Mouse (Mus musculus) left cerebral cortex, postnatal 10 days (tissue): ENCODE measurements around the gene Bcs1l. TPM values are rescaled to one million over a fixed set of nuclear protein-coding genes. Genes with fewer than 3 reads are reported as not detected.

Experiments used
- microRNA-seq: library from miRNA; unstranded; fragments of <30 nt; microRNA quantifications from one replicate; pipeline ENCODE4 v1.2.0, GENCODE M21; 2022
- total RNA-seq, 2 experiments: library from RNA; stranded (reverse); gene quantifications; 2 replicates each; pipeline ENCODE4 v1.2.3; 2021

Bcs1l gene
- total RNA-seq, 2 experiments from 2014 or later: 21.2 to 23.1 TPM

Small RNA genes lying within 50 kb of the gene (microRNA-seq; reads per million reads assigned to microRNA genes)
- not detected for gene Gm25035

Other genes with a start within 250 kb of the Bcs1l start
- gene Catip, start 226.2 kb upstream of the Bcs1l start, total RNA-seq: under 1 TPM; 0.41 to 0.45 TPM
- gene Slc11a1, start 213.1 kb upstream of the Bcs1l start, total RNA-seq: 1 to 10 TPM; 1.9 to 2.7 TPM
- 10 to 100 TPM; 17.8 to 17.9 TPM for gene Ctdsp1, start 196.8 kb upstream of the Bcs1l start, total RNA-seq
- under 1 TPM; 0.89 to 0.92 TPM for gene Vil1, start 178.9 kb upstream of the Bcs1l start, total RNA-seq
- gene Cnot9, start 82.2 kb upstream of the Bcs1l start, total RNA-seq: 10 to 100 TPM; 38.6 to 41.1 TPM
- 10 to 100 TPM in 1 of 2 experiments, 1 to 10 TPM in 1; 7.6 to 10.9 TPM for gene Plcd4, start 45.4 kb upstream of the Bcs1l start, total RNA-seq
- gene Usp37, start 44.0 kb upstream of the Bcs1l start, total RNA-seq: 10 to 100 TPM; 24.6 to 25.4 TPM
- 10 to 100 TPM; 24.1 to 25.3 TPM for gene Zfp142, start within 50 bp of the Bcs1l start, total RNA-seq
- 10 to 100 TPM; 55.7 to 59.1 TPM for gene Rnf25, start 13.1 kb downstream of the Bcs1l start, total RNA-seq
- 1 to 10 TPM; 7.5 to 8.8 TPM for gene Stk36, start 13.2 kb downstream of the Bcs1l start, total RNA-seq
- 10 to 100 TPM; 21.3 to 28.2 TPM for gene Ttll4, start 73.5 kb downstream of the Bcs1l start, total RNA-seq
- gene Cyp27a1, start 125.3 kb downstream of the Bcs1l start, total RNA-seq: 1 to 10 TPM in 1 of 2 experiments, under 1 TPM in 1; 0.75 to 1.3 TPM
- not detected for gene Prkag3, start 160.9 kb downstream of the Bcs1l start, total RNA-seq
- 1 to 10 TPM; 1.2 to 1.7 TPM for gene Wnt6, start 183.6 kb downstream of the Bcs1l start, total RNA-seq
- gene Wnt10a, start 203.2 kb downstream of the Bcs1l start, total RNA-seq: 1 to 10 TPM in 1 of 2 experiments, under 1 TPM in 1; 0.87 to 1.1 TPM